Mouse (Mus musculus): Measurements from ENCODE around the gene Slit3. TPM values are rescaled to one million over a fixed set of nuclear protein-coding genes. Genes with fewer than 3 reads are reported as not detected.

Slit3 gene
- total RNA-seq, 2 experiments from 2014 or later = 56.7 to 60.0 TPM

DNA sequence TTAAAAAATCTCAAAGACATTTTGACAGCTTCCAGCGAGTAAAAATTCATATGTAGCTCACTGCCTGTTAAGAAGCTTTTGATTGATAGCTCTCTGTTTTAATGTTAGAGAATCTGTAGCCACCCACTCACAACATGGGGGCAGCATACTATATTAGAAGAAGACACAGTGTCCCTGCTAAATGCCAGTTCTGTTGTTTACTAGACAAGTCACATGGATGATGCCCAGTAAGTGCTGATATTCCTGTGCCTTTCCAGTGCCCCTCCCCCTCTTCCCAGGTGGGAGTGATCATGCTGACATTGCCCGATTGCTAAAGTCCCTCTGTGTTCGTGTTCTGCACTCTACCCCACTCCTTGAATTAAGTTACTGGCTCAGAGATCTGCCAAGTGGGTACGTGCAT is 254.0 kb downstream of the Slit3 start:
- intact Hi-C loops (cut with DNase I) = no loop called here
- TF ChIP-seq CTCF (IDR thresholded peaks at IDR 0.05) = no peak
- DNase-seq (ENCODE audit: extremely low spot score in 1 of 2, low spot score in 2 of 2) = no peak
- no peak overlapping the region for H3K4me3 ChIP-seq
- no peak overlapping the region for H3K27ac ChIP-seq

GRCm38 (mm10) chr11:35378802-35379201 is 257.8 kb downstream of the Slit3 start:
- H3K27ac ChIP-seq = no peak overlapping the region
- DNase-seq (ENCODE audit: extremely low spot score in 1 of 2, low spot score in 2 of 2) = no peak
- intact Hi-C loops (cut with DNase I) = no loop called here

DNA sequence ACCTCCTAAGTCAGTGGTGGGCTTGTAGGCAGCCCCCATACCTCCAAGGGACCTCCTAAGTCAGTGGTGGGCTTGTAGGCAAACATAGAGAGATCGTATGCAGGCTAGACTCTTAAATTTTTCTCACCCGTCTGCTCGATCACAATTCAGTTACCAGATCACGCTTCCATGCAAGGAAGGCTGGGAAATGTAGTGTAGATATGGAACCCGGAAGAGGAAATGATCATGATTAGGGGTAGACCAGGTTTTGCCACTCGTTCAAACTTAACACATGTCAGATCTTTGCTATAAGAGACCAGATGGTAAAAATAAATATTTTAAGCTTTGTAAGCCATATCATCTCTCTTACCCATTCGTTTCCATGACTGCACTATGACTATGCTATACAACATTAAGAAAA is 258.4 kb downstream of the Slit3 start:
- no peak for TF ChIP-seq CTCF (IDR thresholded peaks at IDR 0.05)
- peak overlapping the region; percentile 24 for H3K4me3 ChIP-seq
- H3K27ac ChIP-seq = peak overlapping the region; percentile 71
- DNase-seq (ENCODE audit: extremely low spot score in 1 of 2, low spot score in 2 of 2) = no peak
- intact Hi-C loops (cut with DNase I) = no loop called here

More at GRCm38 (mm10) chr11:35378802-35379201, 257.8 kb downstream of the Slit3 start:
- peak overlapping the region; percentile 24; the same call in 1 of the 2 replicates for H3K4me3 ChIP-seq
- TF ChIP-seq CTCF (IDR thresholded peaks at IDR 0.05) = no peak

- DNase-seq (ENCODE audit: extremely low spot score in 1 of 2, low spot score in 2 of 2) = no peak
- Histone ChIP-seq H3K4me3 (no peak overlapping the region), H3K27ac (no peak overlapping the region)
- no peak for TF ChIP-seq CTCF (IDR thresholded peaks at IDR 0.05)
- intact Hi-C loops (cut with DNase I) = no loop called here
These were observed 259.7 kb downstream of the Slit3 start for GRCm38 (mm10) chr11:35380766-35381165.

- Histone ChIP-seq H3K4me3 (no peak overlapping the region), H3K27ac (no peak overlapping the region)
- intact Hi-C loops (cut with DNase I) = no loop called here
- no peak for DNase-seq (ENCODE audit: extremely low spot score in 1 of 2, low spot score in 2 of 2)
- TF ChIP-seq CTCF (IDR thresholded peaks at IDR 0.05) = no peak
These were observed 264.4 kb downstream of the Slit3 start for GRCm38 (mm10) chr11:35385444-35385843.

DNA sequence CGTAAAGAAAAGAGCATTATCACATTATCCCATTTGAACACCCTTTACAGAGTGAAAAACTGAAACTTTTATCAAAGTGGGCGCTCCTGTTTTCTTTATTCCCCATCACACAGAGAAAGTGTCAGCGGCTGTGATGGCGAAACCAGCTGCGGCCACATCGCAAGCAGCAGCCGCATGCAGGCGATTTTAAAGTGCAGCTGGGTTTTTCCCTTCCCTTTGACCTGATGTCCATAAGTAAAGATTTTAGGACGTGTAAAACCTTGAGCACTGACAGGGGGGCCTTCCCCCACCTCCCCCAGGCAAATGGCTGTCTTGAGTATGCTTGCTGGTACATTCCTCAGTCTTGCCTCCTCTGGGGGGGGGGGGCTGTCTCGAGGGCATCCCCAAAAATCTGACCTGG is 266.8 kb downstream of the Slit3 start:
- H3K4me3 ChIP-seq = no peak overlapping the region
- intact Hi-C loops (cut with DNase I) = no loop called here
- no peak for DNase-seq (ENCODE audit: extremely low spot score in 1 of 2, low spot score in 2 of 2)
- no peak overlapping the region for H3K27ac ChIP-seq
- no peak for TF ChIP-seq CTCF (IDR thresholded peaks at IDR 0.05)

DNA sequence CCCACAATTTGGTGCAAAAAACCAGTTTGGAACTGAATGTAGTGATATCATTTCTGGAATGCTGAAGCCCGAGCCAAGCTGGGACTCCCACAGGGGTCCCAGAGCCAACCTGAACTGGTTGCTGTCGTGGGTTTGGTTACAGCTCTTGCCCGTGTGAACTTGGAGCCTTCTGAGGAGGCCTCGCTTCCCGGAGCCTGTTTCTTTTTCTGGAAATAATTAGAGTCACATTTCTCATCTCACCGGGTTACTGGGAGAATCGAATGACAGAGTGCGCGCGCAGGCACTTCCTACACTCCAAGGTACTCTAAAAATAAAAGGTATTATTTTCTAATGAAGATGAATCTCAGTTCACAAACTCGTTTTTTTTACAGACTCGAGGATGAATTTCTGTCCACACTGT is 267.4 kb downstream of the Slit3 start:
- no peak for TF ChIP-seq CTCF (IDR thresholded peaks at IDR 0.05)
- DNase-seq (ENCODE audit: extremely low spot score in 1 of 2, low spot score in 2 of 2) = peak in 1 of 2 experiments; percentile 59
- no peak overlapping the region for H3K27ac ChIP-seq
- intact Hi-C loops (cut with DNase I) = no loop called here
- no peak overlapping the region for H3K4me3 ChIP-seq

DNA sequence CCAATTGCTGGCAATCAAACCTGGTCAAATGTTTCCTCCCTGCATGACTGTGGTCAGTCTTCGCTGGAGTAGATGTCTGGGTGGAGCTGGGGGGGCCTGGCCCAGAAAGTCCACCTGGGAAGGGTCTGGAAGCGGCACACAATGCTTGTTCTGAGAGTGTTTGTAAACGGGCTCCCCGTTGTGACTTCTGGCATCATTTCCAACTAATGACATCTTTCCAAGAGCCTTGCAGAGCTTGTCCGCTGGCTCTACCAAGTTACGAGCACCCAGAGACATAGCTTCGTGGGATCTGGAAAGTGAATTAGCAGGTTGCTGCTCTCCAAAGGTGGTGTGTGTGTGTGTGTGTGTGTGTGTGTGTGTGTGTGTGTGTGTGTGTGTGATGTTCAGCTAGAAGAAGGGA is 268.3 kb downstream of the Slit3 start:
- H3K4me3 ChIP-seq = no peak overlapping the region
- no peak for TF ChIP-seq CTCF (IDR thresholded peaks at IDR 0.05)
- H3K27ac ChIP-seq = no peak overlapping the region
- no peak for DNase-seq (ENCODE audit: extremely low spot score in 1 of 2, low spot score in 2 of 2)
- intact Hi-C loops (cut with DNase I) = no loop called here

DNA sequence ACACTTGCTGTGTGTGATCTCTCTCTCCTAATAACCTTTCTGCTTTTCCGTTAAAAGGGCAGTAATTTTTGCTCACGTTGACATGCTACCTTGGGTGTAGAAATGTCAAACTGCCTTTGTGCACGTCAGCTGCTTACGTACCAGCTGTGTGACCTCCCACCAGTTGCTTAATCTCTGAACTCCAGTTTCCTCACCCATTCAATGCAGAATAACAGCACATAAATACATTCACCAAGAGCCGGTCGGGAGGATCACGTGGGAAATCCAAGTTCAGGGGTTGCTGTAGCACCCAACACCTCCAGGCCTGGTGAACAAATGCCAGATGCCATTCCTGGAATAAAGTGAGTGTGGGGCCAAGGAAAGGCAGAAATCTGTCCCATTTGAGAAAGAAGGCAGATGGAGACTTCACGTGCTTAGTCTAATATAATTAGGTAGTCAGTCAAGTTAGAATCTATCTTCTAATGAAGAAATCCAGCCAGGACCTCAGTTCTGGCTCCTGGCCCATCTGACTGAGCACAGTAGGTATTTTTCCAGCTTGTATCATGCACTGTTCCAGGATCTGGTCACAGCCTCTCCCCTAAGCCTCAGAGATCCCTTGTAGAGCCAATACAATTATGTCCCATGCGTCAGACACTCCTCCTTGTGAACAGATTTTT is 268.9 kb downstream of the Slit3 start:
- Histone ChIP-seq H3K27ac (no peak overlapping the region), H3K4me3 (no peak overlapping the region)
- intact Hi-C loops (cut with DNase I) = no loop called here
- no peak for DNase-seq (ENCODE audit: extremely low spot score in 1 of 2, low spot score in 2 of 2)
- TF ChIP-seq CTCF (IDR thresholded peaks at IDR 0.05) = no peak

DNA sequence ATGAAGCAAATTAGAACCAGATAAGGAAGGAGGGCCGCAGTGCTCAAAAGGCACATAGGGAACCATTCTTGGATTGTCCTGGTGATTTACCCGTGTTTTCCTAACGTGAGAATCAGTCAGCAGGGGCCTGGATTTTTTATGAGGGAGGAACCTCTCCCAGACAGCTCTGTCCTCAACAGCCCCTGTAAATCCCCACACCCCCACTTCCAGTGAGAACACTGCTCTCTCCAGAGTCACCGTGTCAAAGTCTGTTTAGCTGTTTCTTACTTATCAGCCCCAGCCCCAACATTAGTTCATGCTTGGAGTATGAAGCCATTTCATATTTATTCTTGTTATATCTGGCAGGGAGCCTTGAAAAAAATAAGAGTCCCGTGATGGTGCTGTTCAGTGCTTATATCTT is 272.8 kb downstream of the Slit3 start:
- no peak for TF ChIP-seq CTCF (IDR thresholded peaks at IDR 0.05)

GRCm38 (mm10) chr11:35395376-35395775 is 274.4 kb downstream of the Slit3 start:
- no peak for DNase-seq (ENCODE audit: extremely low spot score in 1 of 2, low spot score in 2 of 2)
- intact Hi-C loops (cut with DNase I) = no loop called here
- H3K4me3 ChIP-seq = no peak overlapping the region
- TF ChIP-seq CTCF (IDR thresholded peaks at IDR 0.05) = no peak
- H3K27ac ChIP-seq = no peak overlapping the region

More for the DNA sequence above, 272.8 kb downstream of the Slit3 start:
- Histone ChIP-seq H3K4me3 (no peak overlapping the region), H3K27ac (no peak overlapping the region)
- DNase-seq (ENCODE audit: extremely low spot score in 1 of 2, low spot score in 2 of 2) = no peak
- intact Hi-C loops (cut with DNase I) = no loop called here

- no peak for TF ChIP-seq CTCF (IDR thresholded peaks at IDR 0.05)
- H3K4me3 ChIP-seq = no peak overlapping the region
- no peak overlapping the region for H3K27ac ChIP-seq
- intact Hi-C loops (cut with DNase I) = no loop called here
- DNase-seq (ENCODE audit: extremely low spot score in 1 of 2, low spot score in 2 of 2) = no peak
These were observed 277.3 kb downstream of the Slit3 start for GRCm38 (mm10) chr11:35398353-35398752.

DNA sequence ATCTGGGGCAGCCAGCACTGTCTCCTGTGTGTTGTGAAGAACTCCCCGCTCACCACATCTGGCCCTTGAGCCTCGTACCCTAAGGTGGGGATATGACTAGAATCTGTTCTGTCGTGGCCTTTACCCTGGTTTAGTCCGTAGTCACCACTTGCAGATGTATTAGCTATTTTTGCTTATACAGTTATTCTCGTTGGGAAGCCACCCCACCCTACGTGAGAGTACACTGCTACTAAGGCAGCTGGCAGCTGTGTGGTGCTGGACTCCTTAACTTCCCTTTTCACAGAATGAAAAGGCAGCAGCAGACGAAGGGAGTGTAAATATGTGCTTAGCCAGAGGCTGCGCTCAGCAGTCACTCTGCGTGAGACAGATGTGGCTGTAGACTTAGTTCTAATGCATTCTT is 282.5 kb downstream of the Slit3 start:
- intact Hi-C loops (cut with DNase I) = loop anchor here (10.0 kb wide), 1 partner anchor 519 kb away; no protein-coding TSS in a partner anchor
- no peak for TF ChIP-seq CTCF (IDR thresholded peaks at IDR 0.05)
- no peak for DNase-seq (ENCODE audit: extremely low spot score in 1 of 2, low spot score in 2 of 2)
- H3K4me3 ChIP-seq = no peak overlapping the region
- H3K27ac ChIP-seq = no peak overlapping the region
